Mouse (Mus musculus) cerebellum, adult 2 months (tissue): ENCODE measurements around the gene Ankar. TPM values are rescaled to one million over a fixed set of nuclear protein-coding genes. Genes with fewer than 3 reads are reported as not detected.
A peak's percentile ranks its signal among the peaks of the same experiment; 100 is the strongest.

Experiments used
- DNase-seq, 2 experiments: peaks; one replicate each; pipeline ENCODE4 v3.0.0; 2021
- H3K27ac ChIP-seq: fragments of 200-500 bp; 2 replicates; pipeline ENCODE4 v1.5.1; 2012; ENCODE audit warnings: low read length, control low read depth, inconsistent platforms; ENCODE audit not compliant: insufficient read depth
- H3K27me3 ChIP-seq: fragments of 200-500 bp; 2 replicates; pipeline ENCODE4 v1.6.1; 2012; ENCODE audit warnings: inconsistent platforms, mild to moderate bottlenecking, low read length, moderate library complexity; ENCODE audit not compliant: control insufficient read depth, insufficient read depth
- H3K4me1 ChIP-seq: fragments of 200-500 bp; 2 replicates; pipeline ENCODE4 v1.6.1; 2011; ENCODE audit warnings: low read length; ENCODE audit not compliant: control insufficient read depth, insufficient read depth
- H3K4me3 ChIP-seq: fragments of 200-500 bp; replicated peaks from 2 replicates; pipeline ENCODE3; 2011; ENCODE audit warnings: mild to moderate bottlenecking, low read depth, low read length, control low read depth; ENCODE audit not compliant: insufficient read depth
- CTCF ChIP-seq: fragments of 200-500 bp; IDR thresholded peaks from 2 replicates; pipeline ENCODE4 v1.5.1; 2011; ENCODE audit warnings: low read depth, mild to moderate bottlenecking, control low read depth, low read length, moderate library complexity, borderline replicate concordance; ENCODE audit not compliant: insufficient read depth
- POLR2A ChIP-seq: fragments of 200-500 bp; IDR thresholded peaks from 2 replicates; pipeline ENCODE4 v1.6.1; 2011; ENCODE audit warnings: low read length, control low read depth, borderline replicate concordance; ENCODE audit not compliant: insufficient read depth
- WGBS: fragments of 180-500 bp; shearing (Covaris S2); methylation state at CpG from one replicate; pipeline ENCODE4 v1.1.7; 2018; 5-methylcytosine and 5-hydroxymethylcytosine counted together
- polyA plus RNA-seq: library from polyadenylated mRNA; depleted of rRNA; stranded (reverse); fragments of >200 nt; gene quantifications from 2 replicates; pipeline ENCODE4 v1.2.3, GENCODE M21; 2012

Gene Ankar
- polyA plus RNA-seq, 1 experiment, result not detected

- Histone ChIP-seq H3K27ac (no peak overlapping the region), H3K4me1 (peaks cover 7% of the 10 kb centered on the region), H3K27me3 (no peaks in the 10 kb centered on the region), H3K4me3 (no peak overlapping the region)
- TF ChIP-seq CTCF (no peak), POLR2A (no peak)
- DNase-seq, result no peak
- 87% methylated on average over 7 of the region's 7 CpGs for WGBS
Measured at GRCm38 (mm10) chr1:72717540-72717939, 17.2 kb upstream of the Ankar start.

- Histone ChIP-seq H3K27me3 (no peaks in the 10 kb centered on the region), H3K27ac (no peak overlapping the region), H3K4me3 (no peak overlapping the region), H3K4me1 (peaks cover 3% of the 10 kb centered on the region)
- DNase-seq, result peak; percentile 65 to 74
- WGBS, result 8% methylated on average over 5 of the region's 5 CpGs
- TF ChIP-seq POLR2A, result no peak
- peak; percentile 79 for TF ChIP-seq CTCF
Measured at GRCm38 (mm10) chr1:72716926-72717325, 16.5 kb upstream of the Ankar start.

GRCm38 (mm10) chr1:72716421-72716820, 16.0 kb upstream of the Ankar start:
- Histone ChIP-seq H3K4me1 (peaks cover 3% of the 10 kb centered on the region), H3K27me3 (no peaks in the 10 kb centered on the region), H3K27ac (no peak overlapping the region), H3K4me3 (no peak overlapping the region)
- no peak for DNase-seq
- no peak for TF ChIP-seq CTCF
- no peak for TF ChIP-seq POLR2A
- WGBS, result 45% methylated on average over 2 of the region's 2 CpGs

- no peak overlapping the region for H3K4me3 ChIP-seq
- no peak overlapping the region for H3K27ac ChIP-seq
- TF ChIP-seq POLR2A, result no peak
- no peak for DNase-seq
- H3K4me1 ChIP-seq, result peaks cover 3% of the 10 kb centered on the region
- H3K27me3 ChIP-seq, result no peaks in the 10 kb centered on the region
- WGBS, result 70% methylated on average over 3 of the region's 3 CpGs
Measured at GRCm38 (mm10) chr1:72715593-72716361, 15.4 kb upstream of the Ankar start.

GRCm38 (mm10) chr1:72715065-72715464, 14.7 kb upstream of the Ankar start:
- 89% methylated on average over 1 of the region's 1 CpGs for WGBS
- H3K27me3 ChIP-seq, result no peaks in the 10 kb centered on the region
- no peak overlapping the region for H3K4me3 ChIP-seq
- H3K27ac ChIP-seq, result no peak overlapping the region
- H3K4me1 ChIP-seq, result peaks cover 3% of the 10 kb centered on the region
- TF ChIP-seq CTCF, result no peak
- no peak for TF ChIP-seq POLR2A
- no peak for DNase-seq

- Histone ChIP-seq H3K27ac (no peak overlapping the region), H3K4me3 (no peak overlapping the region), H3K4me1 (peaks cover 3% of the 10 kb centered on the region), H3K27me3 (no peaks in the 10 kb centered on the region)
- WGBS, result 65% methylated on average over 4 of the region's 4 CpGs
- DNase-seq, result no peak
- TF ChIP-seq CTCF (no peak), POLR2A (no peak)
Measured at GRCm38 (mm10) chr1:72714547-72714946, 14.2 kb upstream of the Ankar start.

GRCm38 (mm10) chr1:72711684-72712083, 11.3 kb upstream of the Ankar start:
- under 1% methylated on average over 17 of the region's 17 CpGs for WGBS
- Histone ChIP-seq H3K4me1 (peaks cover 3% of the 10 kb centered on the region), H3K27ac (0 out of 2 replicates have a peak overlapping the region, but pooled peaks have one; percentile 42), H3K27me3 (no peaks in the 10 kb centered on the region), H3K4me3 (peak overlapping the region; percentile 97)
- no peak for TF ChIP-seq CTCF
- no peak for TF ChIP-seq POLR2A
- DNase-seq, result no peak
